In genomic region chr16:52453971-52454514, GRCm38 (mm10) we compare ENCODE assay signal across 8 mouse cellular contexts. TPM values are rescaled to one million over a fixed set of nuclear protein-coding genes. Genes with fewer than 3 reads are reported as not detected.
DNase-seq lines count a peak whose midpoint lies in the region; ATAC-seq lines count a peak whose summit lies in the region.

Gene Alcam, minus strand, starts transcription at chr16:52454074.

- H3K4me1 ChIP-seq in embryonic facial prominence, embryonic 10.5 days, result peaks cover 40% of the 10 kb centered on the region
- peaks cover 0 to 7% of the 10 kb centered on the region in 2 experiments; a peak in 2 of 4 replicates for H3K4me1 ChIP-seq in heart, embryonic 14.5 days (ENCODE audit: control insufficient read depth in 2 of 2, insufficient read depth in 2 of 2, low read length in 2 of 2)
- peaks cover 4% of the 10 kb centered on the region; the same call in 1 of the 2 replicates for H3K4me1 ChIP-seq in liver, embryonic 15.5 days (replicated peaks)
- H3K4me1 ChIP-seq in neural tube, embryonic 12.5 days, result peaks cover 22% of the 10 kb centered on the region

- peak within 1 kb of the TSS; percentile 84 for H3K4me2 ChIP-seq in heart, embryonic 14.5 days (ENCODE audit: low read length)
- H3K4me2 ChIP-seq in liver, embryonic 15.5 days, result peak within 1 kb of the TSS; percentile 63
- peak within 1 kb of the TSS; percentile 87 for H3K4me2 ChIP-seq in neural tube, embryonic 12.5 days (replicated peaks)

- peaks cover 38% of the 10 kb centered on the region for H3K27me3 ChIP-seq in embryonic facial prominence, embryonic 10.5 days (replicated peaks; ENCODE audit: low read depth, poor library complexity, severe bottlenecking)
- no peaks in the 10 kb centered on the region for H3K27me3 ChIP-seq in heart, embryonic 14.5 days (ENCODE audit: control insufficient read depth, insufficient read depth, low read length)
- H3K27me3 ChIP-seq in liver, embryonic 15.5 days, result peaks cover 50% of the 10 kb centered on the region
- peaks cover 8% of the 10 kb centered on the region; the same call in 1 of the 2 replicates for H3K27me3 ChIP-seq in neural tube, embryonic 12.5 days (replicated peaks)

- H3K4me3 ChIP-seq in embryonic facial prominence, embryonic 10.5 days, result peak within 1 kb of the TSS; percentile 63
- H3K4me3 ChIP-seq in heart, embryonic 14.5 days (ENCODE audit: control insufficient read depth in 1 of 2, insufficient read depth in 1 of 2, low read depth in 1 of 2, low read length in 2 of 2), result peak within 1 kb of the TSS; percentile 80 to 83
- H3K4me3 ChIP-seq in liver, embryonic 15.5 days (replicated peaks), result peak within 1 kb of the TSS; percentile 59
- H3K4me3 ChIP-seq in neural tube, embryonic 12.5 days, result peak within 1 kb of the TSS; percentile 51

- peak within 1 kb of the TSS; percentile 71 for H3K9ac ChIP-seq in heart, embryonic 14.5 days (ENCODE audit: low read length)
- H3K9ac ChIP-seq in liver, embryonic 15.5 days, result no peak within 1 kb of the TSS
- H3K9ac ChIP-seq in neural tube, embryonic 12.5 days, result peak within 1 kb of the TSS; percentile 57

- DNase-seq in urinary bladder, adult 18-20 months (ENCODE audit: low spot score in 2 of 2), result peak; percentile 16 to 28
- DNase-seq in urinary bladder, postnatal 10 days (ENCODE audit: low spot score), result no peak
- DNase-seq in embryonic facial prominence, embryonic 10.5 days (ENCODE audit: low spot score), result peak; percentile 52
- DNase-seq in kidney, postnatal 36 days, result peak; percentile 29 to 57
- DNase-seq in thymus, postnatal 36 days, result peak; percentile 14 to 20

- WGBS in embryonic facial prominence, embryonic 10.5 days, result 3% methylated on average over 14 of the region's 14 CpGs
- WGBS in heart, embryonic 14.5 days, result under 1% methylated on average over 14 of the region's 14 CpGs
- WGBS in liver, embryonic 15.5 days (ENCODE audit: insufficient replicate concordance), result 3% methylated on average over 14 of the region's 14 CpGs
- 2% methylated on average over 14 of the region's 14 CpGs for WGBS in neural tube, embryonic 12.5 days

- no peaks in the 10 kb centered on the region for H3K9me3 ChIP-seq in embryonic facial prominence, embryonic 10.5 days
- no peaks in the 10 kb centered on the region for H3K9me3 ChIP-seq in heart, embryonic 14.5 days (ENCODE audit: control insufficient read depth, low read length)
- H3K9me3 ChIP-seq in liver, embryonic 15.5 days (replicated peaks), result no peaks in the 10 kb centered on the region
- no peaks in the 10 kb centered on the region for H3K9me3 ChIP-seq in neural tube, embryonic 12.5 days

- H3K36me3 ChIP-seq in embryonic facial prominence, embryonic 10.5 days (replicated peaks), result no peaks in the 10 kb centered on the region
- H3K36me3 ChIP-seq in heart, embryonic 14.5 days (ENCODE audit: control insufficient read depth, insufficient read depth, low read length), result no peaks in the 10 kb centered on the region
- H3K36me3 ChIP-seq in liver, embryonic 15.5 days (replicated peaks), result no peaks in the 10 kb centered on the region
- H3K36me3 ChIP-seq in neural tube, embryonic 12.5 days, result no peaks in the 10 kb centered on the region

- H3K27ac ChIP-seq in embryonic facial prominence, embryonic 10.5 days (replicated peaks), result 0 out of 2 replicates have a peak within 1 kb of the TSS, but pooled peaks have one; percentile 30
- H3K27ac ChIP-seq in heart, embryonic 14.5 days (replicated peaks in 1 of 2; ENCODE audit: control insufficient read depth in 1 of 2, insufficient read depth in 1 of 2, low read depth in 2 of 2, low read length in 2 of 2), result peak within 1 kb of the TSS; percentile 67 to 78
- no peak within 1 kb of the TSS for H3K27ac ChIP-seq in liver, embryonic 15.5 days (replicated peaks)
- no peak within 1 kb of the TSS for H3K27ac ChIP-seq in neural tube, embryonic 12.5 days

- no peak for ATAC-seq in heart, embryonic 14.5 days (ENCODE audit: insufficient number of reproducible peaks, insufficient read depth, low FRiP score, low read depth)
- ATAC-seq in liver, embryonic 15.5 days (ENCODE audit: insufficient read depth), result no peak
- ATAC-seq in neural tube, embryonic 12.5 days (ENCODE audit: low FRiP score, low read depth), result no peak

RNA-seq across cellular contexts. Expression of gene Alcam, which starts in this region (rescaled TPM):
- 5.1 and 5.4 TPM in 2 replicates for polyA plus RNA-seq in embryonic facial prominence, embryonic 10.5 days (2016; fragmentation: Nextera tagmentation; extraction: Ambion mirVana)
- 14.7 and 21.2 TPM in 2 replicates for polyA plus RNA-seq in heart, embryonic 14.5 days (2014; fragmentation: Nextera tagmentation; extraction: Ambion mirVana)
- polyA plus RNA-seq in liver, embryonic 15.5 days (2015; fragmentation: Nextera tagmentation; extraction: Ambion mirVana), result 6.5 and 6.8 TPM in 2 replicates
- polyA plus RNA-seq in neural tube, embryonic 12.5 days (2016; fragmentation: Nextera tagmentation; extraction: Ambion mirVana), result 13.9 and 16.7 TPM in 2 replicates

Comparison
In these comparisons a context has a peak if more than half of its experiments do, and no peak if none do; other contexts are left out.
1. H3K27ac ChIP-seq: peak in embryonic facial prominence, embryonic 10.5 days (single experiment) and heart, embryonic 14.5 days (2 of 2); none in liver, embryonic 15.5 days (single experiment) and neural tube, embryonic 12.5 days (single experiment).
2. Peak in every context shown above with its lines, with median percentiles within 50 percentile points of each other: H3K4me3 ChIP-seq and H3K4me2 ChIP-seq.